Mouse (Mus musculus) forebrain, embryonic 16.5 days (tissue): ENCODE results near the gene Fat3. TPM values are rescaled to one million over a fixed set of nuclear protein-coding genes. Genes with fewer than 3 reads are reported as not detected.

ENCODE experiments used
- ATAC-seq: fragments of 200-750 bp; cut with Nextera tagmentation; 2 replicates; pipeline ENCODE4 v1.8.0; 2017; ENCODE audit warnings: mild to moderate bottlenecking, moderate library complexity
- H3K27ac ChIP-seq: fragments of 300-500 bp; sonication (generic); 2 replicates; pipeline ENCODE4 v1.5.1; 2014; ENCODE audit warnings: low read length, control low read depth
- H3K27me3 ChIP-seq: fragments of 300-500 bp; sonication (generic); replicated peaks from 2 replicates; pipeline ENCODE4 v1.6.1; 2014; ENCODE audit warnings: low read length; ENCODE audit not compliant: control insufficient read depth, insufficient read depth
- H3K36me3 ChIP-seq: fragments of 300-500 bp; sonication (generic); 2 replicates; pipeline ENCODE4 v1.6.1; 2014; ENCODE audit not compliant: control insufficient read depth, insufficient read depth
- H3K4me1 ChIP-seq: fragments of 300-500 bp; sonication (generic); replicated peaks from 2 replicates; pipeline ENCODE4 v1.6.1; 2014; ENCODE audit warnings: low read length; ENCODE audit not compliant: control insufficient read depth, insufficient read depth
- H3K4me2 ChIP-seq: fragments of 300-500 bp; sonication (generic); 2 replicates; pipeline ENCODE4 v1.6.1; 2014; ENCODE audit warnings: mild to moderate bottlenecking, low read length, control low read depth
- H3K4me3 ChIP-seq: fragments of 300-500 bp; sonication (generic); replicated peaks from 2 replicates; pipeline ENCODE4 v1.5.1; 2014; ENCODE audit warnings: mild to moderate bottlenecking, low read length, control low read depth
- H3K9ac ChIP-seq: fragments of 300-500 bp; sonication (generic); replicated peaks from 2 replicates; pipeline ENCODE4 v1.6.1; 2014; ENCODE audit warnings: low read depth, low read length, control low read depth
- H3K9me3 ChIP-seq: fragments of 300-500 bp; sonication (generic); 2 replicates; pipeline ENCODE4 v1.6.1; 2016; ENCODE audit warnings: low read length; ENCODE audit not compliant: control insufficient read depth
- WGBS: fragments of 180-500 bp; shearing (Covaris S2); extraction: QIAGEN DNeasy Blood & Tissue Kit; methylation state at CpG from one replicate; pipeline ENCODE4 v1.1.7; 2014; 5-methylcytosine and 5-hydroxymethylcytosine counted together
- polyA plus RNA-seq: library from polyadenylated mRNA; unstranded; fragments of >200 nt; fragmentation: Nextera tagmentation; extraction: Ambion mirVana; gene quantifications from 2 replicates; pipeline ENCODE4 v1.2.1, GENCODE M21; 2015

Gene Fat3
- polyA plus RNA-seq = 11.4 and 12.8 TPM in 2 replicates

GRCm38 (mm10) chr9:16501186-16501711, at the start of gene Fat3:
TSS of gene Fat3 (minus strand) at chr9:16501285.
- ATAC-seq = peak; percentile 17
- WGBS = 0% methylated on average over 21 of the region's 21 CpGs
- Histone ChIP-seq H3K36me3 (no peaks in the 10 kb centered on the region), H3K4me2 (peak within 1 kb of the TSS; percentile 85), H3K9me3 (no peaks in the 10 kb centered on the region), H3K4me1 (peaks cover 18% of the 10 kb centered on the region), H3K9ac (peak within 1 kb of the TSS; percentile 70), H3K27me3 (0 out of 2 replicates have a peak, but pooled peaks cover 2% of the 10 kb centered on the region), H3K27ac (peak within 1 kb of the TSS; percentile 83), H3K4me3 (peak within 1 kb of the TSS; percentile 56)

GRCm38 (mm10) chr9:16532884-16533283, 31.8 kb upstream of the Fat3 start:
- Histone ChIP-seq H3K4me2 (no peak overlapping the region), H3K9ac (no peak overlapping the region), H3K36me3 (no peaks in the 10 kb centered on the region), H3K4me3 (no peak overlapping the region), H3K27me3 (no peaks in the 10 kb centered on the region), H3K4me1 (no peaks in the 10 kb centered on the region), H3K9me3 (no peaks in the 10 kb centered on the region), H3K27ac (no peak overlapping the region)
- 25% methylated on average over 1 of the region's 1 CpGs for WGBS
- peak; percentile 66; the same call in 1 of the 2 replicates for ATAC-seq

- Histone ChIP-seq H3K27ac (no peak overlapping the region), H3K4me2 (no peak overlapping the region), H3K4me1 (no peaks in the 10 kb centered on the region), H3K9me3 (no peaks in the 10 kb centered on the region), H3K4me3 (no peak overlapping the region), H3K9ac (no peak overlapping the region), H3K27me3 (no peaks in the 10 kb centered on the region), H3K36me3 (no peaks in the 10 kb centered on the region)
- ATAC-seq = no peak
- WGBS = 79% methylated on average over 1 of the region's 1 CpGs
These were observed 16.5 kb upstream of the Fat3 start for GRCm38 (mm10) chr9:16517543-16517942.

GRCm38 (mm10) chr9:16512005-16512404, 10.9 kb upstream of the Fat3 start:
- H3K27ac ChIP-seq = no peak overlapping the region
- no peak overlapping the region for H3K9ac ChIP-seq
- no peak overlapping the region for H3K4me2 ChIP-seq
- no peaks in the 10 kb centered on the region for H3K9me3 ChIP-seq
- H3K4me3 ChIP-seq = no peak overlapping the region
- no peaks in the 10 kb centered on the region for H3K27me3 ChIP-seq
- ATAC-seq = no peak
- 31% methylated on average over 1 of the region's 1 CpGs for WGBS
- no peaks in the 10 kb centered on the region for H3K36me3 ChIP-seq
- no peaks in the 10 kb centered on the region for H3K4me1 ChIP-seq

GRCm38 (mm10) chr9:16503776-16504175, 2.7 kb upstream of the Fat3 start:
- H3K4me2 ChIP-seq = no peak overlapping the region
- 0 out of 2 replicates have a peak, but pooled peaks cover 2% of the 10 kb centered on the region for H3K27me3 ChIP-seq
- H3K36me3 ChIP-seq = no peaks in the 10 kb centered on the region
- no peak overlapping the region for H3K9ac ChIP-seq
- no peak overlapping the region for H3K4me3 ChIP-seq
- 89% methylated on average over 2 of the region's 2 CpGs for WGBS
- no peaks in the 10 kb centered on the region for H3K9me3 ChIP-seq
- no peak overlapping the region for H3K27ac ChIP-seq
- peaks cover 11% of the 10 kb centered on the region for H3K4me1 ChIP-seq
- no peak for ATAC-seq

- peaks cover 18% of the 10 kb centered on the region for H3K4me1 ChIP-seq
- no peak for ATAC-seq
- peak overlapping the region; percentile 56 for H3K4me3 ChIP-seq
- 13% methylated on average over 13 of the region's 13 CpGs for WGBS
- H3K4me2 ChIP-seq = peak overlapping the region; percentile 85
- H3K9ac ChIP-seq = peak overlapping the region; percentile 70; the same call in 1 of the 2 replicates
- no peaks in the 10 kb centered on the region for H3K36me3 ChIP-seq
- H3K27me3 ChIP-seq = 0 out of 2 replicates have a peak, but pooled peaks cover 2% of the 10 kb centered on the region
- no peaks in the 10 kb centered on the region for H3K9me3 ChIP-seq
- H3K27ac ChIP-seq = peak overlapping the region; percentile 83
These were observed 1.7 kb upstream of the Fat3 start for GRCm38 (mm10) chr9:16502673-16503343.

GRCm38 (mm10) chr9:16501990-16502672, 1.0 kb upstream of the Fat3 start:
- 0 out of 2 replicates have a peak, but pooled peaks cover 2% of the 10 kb centered on the region for H3K27me3 ChIP-seq
- H3K36me3 ChIP-seq = no peaks in the 10 kb centered on the region
- peak overlapping the region; percentile 83 for H3K27ac ChIP-seq
- peak overlapping the region; percentile 56 for H3K4me3 ChIP-seq
- under 1% methylated on average over 45 of the region's 52 CpGs for WGBS
- ATAC-seq = peak; percentile 87
- H3K4me1 ChIP-seq = peaks cover 18% of the 10 kb centered on the region
- H3K4me2 ChIP-seq = peak overlapping the region; percentile 85
- peak overlapping the region; percentile 70 for H3K9ac ChIP-seq
- H3K9me3 ChIP-seq = no peaks in the 10 kb centered on the region

- under 1% methylated on average over 41 of the region's 41 CpGs for WGBS
- peak overlapping the region; percentile 70 for H3K9ac ChIP-seq
- peak overlapping the region; percentile 56 for H3K4me3 ChIP-seq
- H3K27ac ChIP-seq = peak overlapping the region; percentile 83
- H3K4me1 ChIP-seq = peaks cover 18% of the 10 kb centered on the region
- H3K4me2 ChIP-seq = peak overlapping the region; percentile 85
- 0 out of 2 replicates have a peak, but pooled peaks cover 2% of the 10 kb centered on the region for H3K27me3 ChIP-seq
- no peaks in the 10 kb centered on the region for H3K9me3 ChIP-seq
- peak; percentile 29 for ATAC-seq
- H3K36me3 ChIP-seq = no peaks in the 10 kb centered on the region
These were observed 501 bp downstream of the Fat3 start for GRCm38 (mm10) chr9:16500382-16501185.
